Mouse (Mus musculus) liver, adult 2 months (tissue): ENCODE measurements around the gene Aars2. TPM values are rescaled to one million over a fixed set of nuclear protein-coding genes. Genes with fewer than 3 reads are reported as not detected.

Experiments used
- DNase-seq: peaks from one replicate; pipeline ENCODE4 v3.0.0-alpha.2; 2011; ENCODE audit warnings: low read depth, low spot score; ENCODE audit errors: extremely low read depth
- H3K27ac ChIP-seq: fragments of 200-500 bp; replicated peaks from 2 replicates; pipeline ENCODE4 v1.5.1; 2012; ENCODE audit warnings: low read depth, mild to moderate bottlenecking, control low read depth, inconsistent platforms, low read length; ENCODE audit not compliant: insufficient read depth
- H3K27me3 ChIP-seq: fragments of 200-500 bp; 2 replicates; pipeline ENCODE4 v1.6.1; 2012; ENCODE audit warnings: mild to moderate bottlenecking, moderate library complexity, low read length, inconsistent platforms; ENCODE audit not compliant: control insufficient read depth, insufficient read depth
- H3K36me3 ChIP-seq: fragments of 200-500 bp; 2 replicates; pipeline ENCODE4 v1.6.1; 2012; ENCODE audit warnings: low read length, inconsistent platforms; ENCODE audit not compliant: control insufficient read depth, insufficient read depth
- H3K4me1 ChIP-seq: fragments of 200-500 bp; 2 replicates; pipeline ENCODE4 v1.6.1; 2011; ENCODE audit warnings: low read length; ENCODE audit not compliant: control insufficient read depth, insufficient read depth
- H3K4me3 ChIP-seq: fragments of 200-500 bp; 2 replicates; pipeline ENCODE4 v1.5.1; 2011; ENCODE audit warnings: low read depth, mild to moderate bottlenecking, control low read depth, low read length, moderate library complexity; ENCODE audit not compliant: insufficient read depth
- H3K79me2 ChIP-seq: fragments of 200-500 bp; 2 replicates; pipeline ENCODE4 v1.6.1; 2012; ENCODE audit warnings: inconsistent platforms, mild to moderate bottlenecking, low read length, moderate library complexity; ENCODE audit not compliant: control insufficient read depth, insufficient read depth
- H3K9ac ChIP-seq: fragments of 200-500 bp; 2 replicates; pipeline ENCODE4 v1.6.1; 2012; ENCODE audit warnings: low read depth, mild to moderate bottlenecking, control low read depth, inconsistent platforms, low read length
- CTCF ChIP-seq: fragments of 200-500 bp; IDR thresholded peaks from 2 replicates; pipeline ENCODE4 v1.5.1; 2011; ENCODE audit warnings: low read depth, low read length, control low read depth
- POLR2A ChIP-seq: fragments of 200-500 bp; IDR thresholded peaks from 2 replicates; pipeline ENCODE4 v1.6.1; 2011; ENCODE audit warnings: low read length, control low read depth; ENCODE audit not compliant: insufficient read depth; ENCODE audit errors: extremely low read depth
- WGBS: fragments of 180-500 bp; shearing (Covaris S2); methylation state at CpG from one replicate; pipeline ENCODE4 v1.1.7; 2018; 5-methylcytosine and 5-hydroxymethylcytosine counted together
- polyA plus RNA-seq: library from polyadenylated mRNA; depleted of rRNA; stranded (reverse); fragments of >200 nt; gene quantifications from 2 replicates; pipeline ENCODE4 v1.2.3, GENCODE M21; 2012
- total RNA-seq: library from RNA; depleted of rRNA; stranded (reverse); fragments of >200 nt; gene quantifications from 2 replicates; pipeline ENCODE4 v1.2.3, GENCODE M21; 2014

The Aars2 gene
- total and polyA plus RNA-seq, 2 experiments = 10.6 to 21.4 TPM

- TF ChIP-seq POLR2A (no peak), CTCF (no peak)
- Histone ChIP-seq H3K9ac (no peak overlapping the region), H3K4me1 (no peaks in the 10 kb centered on the region), H3K27ac (no peak overlapping the region), H3K27me3 (peaks cover 27% of the 10 kb centered on the region), H3K79me2 (no peaks in the 10 kb centered on the region), H3K36me3 (no peaks in the 10 kb centered on the region), H3K4me3 (no peak overlapping the region)
- DNase-seq = no peak
- 64% methylated on average over 21 of the region's 21 CpGs for WGBS
Observed at GRCm38 (mm10) chr17:45539664-45540063, 33.0 kb downstream of the Aars2 start.

DNA sequence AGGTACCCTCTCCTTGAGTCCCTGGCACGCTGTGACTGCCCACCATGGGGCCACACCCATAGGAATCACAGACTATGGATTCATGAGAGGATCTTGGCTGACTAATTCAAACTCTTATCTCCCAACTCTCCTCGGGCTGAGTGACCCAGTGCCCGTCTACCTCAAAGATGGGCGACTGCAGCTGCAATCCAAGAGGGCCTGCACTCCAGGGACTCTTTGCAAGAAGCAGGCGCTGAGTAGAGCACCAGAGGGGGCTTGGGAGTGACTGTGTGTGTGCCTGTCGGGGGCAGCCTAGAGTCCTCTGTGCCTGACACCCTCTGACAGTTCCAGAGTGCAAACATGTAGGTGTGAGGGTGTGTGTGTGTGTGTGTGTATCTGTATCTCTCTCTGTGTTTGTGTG is 35.5 kb downstream of the Aars2 start:
- H3K27me3 ChIP-seq = peaks cover 34% of the 10 kb centered on the region
- DNase-seq = no peak
- H3K4me1 ChIP-seq = no peaks in the 10 kb centered on the region
- H3K79me2 ChIP-seq = no peaks in the 10 kb centered on the region
- no peaks in the 10 kb centered on the region for H3K36me3 ChIP-seq
- WGBS = 17% methylated on average over 6 of the region's 6 CpGs
- TF ChIP-seq CTCF (no peak), POLR2A (no peak)
- no peak overlapping the region for H3K27ac ChIP-seq
- no peak overlapping the region for H3K4me3 ChIP-seq
- no peak overlapping the region for H3K9ac ChIP-seq

GRCm38 (mm10) chr17:45542705-45543104 is 36.1 kb downstream of the Aars2 start:
- Histone ChIP-seq H3K27me3 (peaks cover 36% of the 10 kb centered on the region), H3K4me3 (no peak overlapping the region), H3K79me2 (no peaks in the 10 kb centered on the region), H3K27ac (no peak overlapping the region), H3K36me3 (no peaks in the 10 kb centered on the region), H3K4me1 (no peaks in the 10 kb centered on the region), H3K9ac (no peak overlapping the region)
- TF ChIP-seq POLR2A = no peak
- no peak for TF ChIP-seq CTCF
- no peak for DNase-seq
- WGBS = 47% methylated on average over 2 of the region's 2 CpGs

DNA sequence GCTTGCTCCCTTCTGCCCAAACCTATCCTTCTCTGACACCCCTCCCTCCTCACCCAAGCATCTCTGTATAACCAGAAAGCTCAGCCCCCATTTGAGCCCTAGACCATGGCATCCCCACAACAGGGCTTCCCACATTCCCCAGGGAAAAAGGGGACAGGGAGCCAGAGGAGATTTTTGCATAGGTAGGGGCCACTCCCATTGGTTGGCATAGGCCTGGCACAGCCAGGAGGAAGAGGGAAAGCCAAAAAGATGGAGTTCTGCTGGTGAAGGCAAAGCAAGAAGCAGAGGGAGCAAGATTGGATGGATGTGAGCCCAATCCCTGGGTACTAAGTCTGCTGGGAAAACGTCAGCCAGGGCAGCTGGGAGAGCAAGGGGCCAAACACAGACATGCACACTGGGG is 36.5 kb downstream of the Aars2 start:
- Histone ChIP-seq H3K27me3 (peaks cover 36% of the 10 kb centered on the region), H3K4me3 (no peak overlapping the region), H3K9ac (no peak overlapping the region), H3K36me3 (no peaks in the 10 kb centered on the region), H3K27ac (no peak overlapping the region), H3K79me2 (no peaks in the 10 kb centered on the region), H3K4me1 (no peaks in the 10 kb centered on the region)
- DNase-seq = no peak
- TF ChIP-seq CTCF (no peak), POLR2A (no peak)
- WGBS = 33% methylated on average over 1 of the region's 1 CpGs

DNA sequence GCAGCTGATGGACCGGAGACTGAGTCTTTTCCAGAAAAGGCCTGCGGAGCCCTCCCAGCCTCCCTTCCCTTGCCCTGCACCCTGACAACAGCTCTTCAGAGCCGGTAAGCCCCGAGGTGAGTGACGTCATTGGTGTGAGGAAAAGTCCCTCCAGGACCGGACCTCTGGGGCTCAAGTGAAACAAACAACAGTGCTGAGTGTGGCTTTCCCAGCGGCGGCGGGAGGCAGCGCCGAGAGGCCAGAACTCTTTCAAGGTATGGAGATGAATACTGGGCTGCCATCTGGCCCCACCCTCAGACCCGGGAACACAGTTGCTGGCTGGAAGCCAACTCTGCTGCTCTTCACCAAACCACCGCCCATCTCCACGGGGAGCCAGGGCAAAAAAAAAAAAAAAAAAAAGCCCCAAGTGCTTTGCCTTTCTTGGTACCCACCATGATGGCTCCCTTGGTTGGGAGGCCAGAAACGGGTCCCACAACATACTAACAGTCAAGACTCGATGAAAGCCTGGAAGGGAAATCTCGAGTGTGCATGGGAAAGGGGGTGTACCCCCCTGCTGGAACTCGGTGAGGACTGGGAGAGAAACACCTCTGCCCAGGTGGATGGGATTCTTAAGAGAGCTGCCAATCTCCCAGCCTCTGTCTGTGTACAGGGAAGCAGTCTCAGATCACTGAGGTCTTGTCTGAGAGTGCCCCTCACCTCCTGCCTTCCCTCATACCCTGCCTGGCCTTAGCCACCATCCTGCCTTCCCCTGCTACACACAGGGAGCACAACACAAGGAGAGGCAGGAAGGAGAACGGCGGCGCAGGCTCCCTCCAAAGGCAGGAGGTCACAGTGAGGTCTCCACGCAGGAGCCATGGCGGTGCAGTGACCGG is 37.6 kb downstream of the Aars2 start:
- Histone ChIP-seq H3K79me2 (no peaks in the 10 kb centered on the region), H3K27ac (no peak overlapping the region), H3K4me1 (no peaks in the 10 kb centered on the region), H3K9ac (no peak overlapping the region), H3K36me3 (no peaks in the 10 kb centered on the region), H3K27me3 (peaks cover 44% of the 10 kb centered on the region), H3K4me3 (no peak overlapping the region)
- DNase-seq = no peak
- WGBS = 8% methylated on average over 24 of the region's 24 CpGs
- TF ChIP-seq CTCF = no peak
- no peak for TF ChIP-seq POLR2A

DNA sequence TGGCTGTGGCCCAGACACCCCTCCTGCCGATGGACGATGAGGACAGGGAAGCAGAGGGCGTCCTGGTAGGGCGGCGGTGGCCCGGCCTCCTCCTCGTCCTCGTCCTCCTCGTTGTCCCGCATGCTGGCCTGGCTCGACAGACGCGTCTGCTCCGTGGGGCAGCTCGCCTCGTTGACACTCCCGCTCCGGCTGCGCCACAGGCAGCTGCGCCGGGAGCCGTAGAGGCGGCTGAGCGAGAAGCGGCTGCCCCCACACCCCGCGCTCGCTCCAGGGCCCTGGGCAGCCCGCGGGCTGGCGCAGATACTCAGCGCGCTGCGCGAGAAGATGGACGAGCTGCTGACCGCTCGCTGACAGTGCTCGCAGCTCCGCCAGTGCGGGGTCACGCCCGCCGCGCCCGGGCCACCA is 38.2 kb downstream of the Aars2 start:
- Histone ChIP-seq H3K4me3 (no peak overlapping the region), H3K27ac (no peak overlapping the region), H3K9ac (no peak overlapping the region), H3K4me1 (no peaks in the 10 kb centered on the region), H3K27me3 (peaks cover 44% of the 10 kb centered on the region), H3K36me3 (no peaks in the 10 kb centered on the region), H3K79me2 (no peaks in the 10 kb centered on the region)
- 2% methylated on average over 46 of the region's 46 CpGs for WGBS
- no peak for TF ChIP-seq POLR2A
- no peak for TF ChIP-seq CTCF
- no peak for DNase-seq
